Mouse (Mus musculus): ENCODE data around the gene Pbx1.

GRCm38 (mm10) chr1:168344262-168344661 lies 87.8 kb downstream of the Pbx1 start:
- TF ChIP-seq CTCF (IDR thresholded peaks at IDR 0.05; ENCODE audit: borderline replicate concordance, extremely low read depth, insufficient read depth, insufficient read length) (no peak), POLR2A (IDR thresholded peaks at IDR 0.05; ENCODE audit: borderline replicate concordance, extremely low read depth, insufficient read depth, insufficient read length, poor library complexity, severe bottlenecking) (no peak)

Measured in brain, embryonic 14.5 days (tissue).